Mouse (Mus musculus) megakaryocyte, embryonic 14.5 days (primary cell): Measurements from ENCODE around the gene Zfp36l2. TPM values are rescaled to one million over a fixed set of nuclear protein-coding genes. Genes with fewer than 3 reads are reported as not detected.
"Not testable (repeated sequence)": the region's sequence is repeated elsewhere in the genome, so short reads cannot be mapped to it uniquely, and the experiment has no call there.

Source experiments
- H3K27me3 ChIP-seq: replicated peaks from 2 replicates; pipeline ENCODE3; 2012; ENCODE audit warnings: inconsistent platforms
- H3K36me3 ChIP-seq: replicated peaks from 2 replicates; pipeline ENCODE3; 2012; ENCODE audit warnings: low read length, inconsistent platforms, mixed read lengths
- H3K4me1 ChIP-seq: 2 replicates; pipeline ENCODE4 v1.6.1; 2012; ENCODE audit warnings: inconsistent platforms
- H3K4me3 ChIP-seq: replicated peaks from 2 replicates; pipeline ENCODE3; 2012; ENCODE audit warnings: moderate library complexity, mild to moderate bottlenecking, inconsistent platforms
- H3K9me3 ChIP-seq: 2 replicates; pipeline ENCODE4 v1.6.1; 2012; ENCODE audit warnings: inconsistent platforms
- FLI1 ChIP-seq: IDR thresholded peaks from 2 replicates; pipeline ENCODE4 v1.6.1; 2012; ENCODE audit warnings: low read length, inconsistent platforms, mixed read lengths
- GATA1 ChIP-seq: IDR thresholded peaks from 3 replicates; pipeline ENCODE4 v1.6.1; 2012; ENCODE audit warnings: mixed read lengths, low read length, inconsistent platforms, borderline replicate concordance
- polyA plus RNA-seq: library from polyadenylated mRNA; stranded (reverse); fragments of >175 nt; gene quantifications from 2 replicates; pipeline ENCODE4 v1.2.3, GENCODE M21; 2012; ENCODE audit warnings: low replicate concordance; ENCODE audit not compliant: insufficient read depth

Zfp36l2 gene
- polyA plus RNA-seq, 1 experiment = 174 TPM

DNA sequence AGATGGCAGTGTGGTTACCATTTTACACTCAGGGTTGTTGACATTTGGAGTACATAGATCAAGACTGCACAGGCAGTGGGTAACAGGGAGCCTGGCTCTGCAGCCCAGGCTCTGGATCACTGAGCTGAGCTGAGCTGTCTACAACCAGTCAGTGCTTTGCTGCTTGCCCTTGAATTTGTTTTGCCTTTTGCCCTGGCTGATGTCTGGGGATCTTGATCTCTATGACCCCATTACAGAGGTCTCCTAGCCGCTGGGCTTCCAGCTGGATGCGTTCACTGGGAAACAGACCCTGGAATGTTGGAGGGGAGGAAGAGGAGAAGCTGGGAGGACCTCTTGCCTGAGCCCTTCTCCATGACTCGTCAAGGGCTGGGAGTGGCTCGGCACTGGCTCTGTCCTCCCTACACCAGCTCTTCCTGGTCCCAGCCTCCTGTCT is 10.2 kb upstream of the Zfp36l2 start:
- Histone ChIP-seq H3K9me3 (no peaks in the 10 kb centered on the region), H3K4me3 (peak overlapping the region; percentile 35), H3K36me3 (peaks cover 67% of the 10 kb centered on the region), H3K4me1 (peaks cover 49% of the 10 kb centered on the region), H3K27me3 (no peaks in the 10 kb centered on the region)
- no peak for TF ChIP-seq GATA1
- TF ChIP-seq FLI1 = no peak

DNA sequence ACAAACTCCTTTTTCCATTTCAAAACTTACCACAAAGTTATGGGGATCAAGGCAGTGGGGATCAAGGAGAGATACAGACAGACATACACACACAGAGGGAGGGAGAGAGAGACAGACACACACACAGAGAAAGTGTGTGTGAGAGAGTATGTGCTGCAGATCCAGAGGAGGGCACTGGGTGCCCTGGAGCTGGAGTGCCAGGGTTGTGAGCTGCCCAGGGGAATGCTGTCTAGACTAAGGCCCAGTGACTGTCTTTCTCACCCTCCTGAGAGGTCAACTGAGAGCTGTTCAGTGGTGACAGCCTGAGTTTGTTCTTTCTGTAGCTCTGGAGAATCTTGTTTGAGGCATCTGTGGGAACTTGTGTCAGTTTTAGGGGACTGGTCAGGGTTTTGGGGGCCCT is 8.6 kb upstream of the Zfp36l2 start:
- Histone ChIP-seq H3K9me3 (no peaks in the 10 kb centered on the region), H3K36me3 (peaks cover 82% of the 10 kb centered on the region), H3K4me1 (peaks cover 54% of the 10 kb centered on the region), H3K27me3 (no peaks in the 10 kb centered on the region), H3K4me3 (no peak overlapping the region)
- no peak for TF ChIP-seq GATA1
- TF ChIP-seq FLI1 = no peak

DNA sequence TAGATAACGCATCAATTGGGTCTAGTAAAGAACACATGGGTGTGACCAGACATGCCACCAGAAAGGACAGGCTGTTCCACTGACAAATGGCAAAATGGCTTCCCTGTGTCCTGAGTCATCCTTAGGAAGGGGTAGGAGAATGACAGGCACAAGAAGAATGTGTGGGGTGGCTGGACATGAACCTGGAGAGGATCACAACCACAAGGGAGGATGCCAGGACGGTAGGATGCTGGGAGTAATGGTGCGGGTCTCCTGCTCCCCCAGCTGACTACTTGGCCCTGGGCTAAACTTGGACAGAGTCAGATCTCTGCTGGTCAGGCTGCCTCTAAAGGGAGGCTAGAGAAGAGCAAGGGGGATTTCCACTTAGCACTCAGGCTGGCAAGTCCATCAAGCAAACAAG is 8.1 kb upstream of the Zfp36l2 start:
- peaks cover 59% of the 10 kb centered on the region for H3K4me1 ChIP-seq
- peak overlapping the region; percentile 4 for H3K4me3 ChIP-seq
- no peak for TF ChIP-seq FLI1
- peaks cover 82% of the 10 kb centered on the region for H3K36me3 ChIP-seq
- no peaks in the 10 kb centered on the region for H3K27me3 ChIP-seq
- no peaks in the 10 kb centered on the region for H3K9me3 ChIP-seq

DNA sequence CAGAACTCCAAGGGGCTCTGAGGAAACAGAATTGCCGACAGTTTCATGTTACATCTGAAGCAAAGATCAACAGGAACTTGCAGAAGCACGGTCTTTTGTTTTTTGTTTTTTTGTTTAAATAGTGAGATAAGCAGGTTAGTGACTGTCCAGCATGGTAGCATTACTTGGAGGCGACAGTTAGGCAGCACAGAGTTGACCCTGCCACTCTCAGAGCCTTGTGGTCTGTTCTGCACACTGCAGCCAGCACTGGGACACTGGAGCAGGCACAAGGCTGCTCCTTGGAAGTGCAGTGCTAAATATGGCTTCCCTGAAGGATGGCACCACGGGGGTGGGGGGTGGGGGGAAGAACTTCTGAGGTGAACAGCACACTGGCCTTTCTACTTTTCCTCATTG is 7.3 kb upstream of the Zfp36l2 start:
- Histone ChIP-seq H3K4me3 (peak overlapping the region; percentile 33), H3K4me1 (peaks cover 63% of the 10 kb centered on the region), H3K36me3 (peaks cover 82% of the 10 kb centered on the region), H3K9me3 (no peaks in the 10 kb centered on the region), H3K27me3 (no peaks in the 10 kb centered on the region)
- no peak for TF ChIP-seq GATA1
- TF ChIP-seq FLI1 = no peak

DNA sequence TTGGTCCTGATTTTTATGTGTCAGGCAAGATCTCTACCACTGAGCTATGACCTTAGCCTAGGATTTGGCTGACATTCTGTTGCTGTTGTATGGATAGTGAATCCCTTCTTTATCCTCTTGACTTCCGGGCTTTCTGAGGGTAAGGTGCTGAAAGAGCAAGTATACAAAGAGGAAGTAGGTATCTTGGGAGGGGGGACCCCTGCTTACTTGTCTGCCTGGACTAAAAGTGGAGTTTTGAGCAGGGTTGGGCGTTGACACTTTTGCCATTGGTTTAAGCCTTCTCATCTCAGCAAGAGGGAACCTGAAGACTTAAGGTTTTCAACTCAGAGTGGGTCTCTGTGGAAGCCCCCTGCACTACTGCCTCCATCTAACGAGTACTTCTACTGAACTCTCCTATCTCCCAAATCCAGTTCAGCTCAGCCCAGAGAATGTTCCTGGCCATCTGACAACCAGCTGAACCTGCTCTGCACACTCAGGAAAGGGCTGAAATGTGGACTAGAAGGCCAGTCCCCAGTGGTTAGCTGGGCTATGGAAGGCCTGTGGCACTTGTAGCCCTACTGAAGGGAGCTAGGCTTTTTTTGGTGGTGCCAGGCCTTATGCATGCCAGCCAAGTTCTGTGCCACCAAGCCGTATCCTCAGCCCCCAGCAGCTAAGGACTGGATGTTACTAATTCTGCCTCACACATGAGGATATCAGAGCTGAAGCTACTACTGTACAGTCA is 6.7 kb upstream of the Zfp36l2 start:
- H3K4me3 ChIP-seq = no peak overlapping the region
- H3K9me3 ChIP-seq = no peaks in the 10 kb centered on the region
- peaks cover 68% of the 10 kb centered on the region for H3K4me1 ChIP-seq
- H3K27me3 ChIP-seq = no peaks in the 10 kb centered on the region
- peaks cover 80% of the 10 kb centered on the region for H3K36me3 ChIP-seq
- TF ChIP-seq GATA1 (no peak), FLI1 (no peak)

DNA sequence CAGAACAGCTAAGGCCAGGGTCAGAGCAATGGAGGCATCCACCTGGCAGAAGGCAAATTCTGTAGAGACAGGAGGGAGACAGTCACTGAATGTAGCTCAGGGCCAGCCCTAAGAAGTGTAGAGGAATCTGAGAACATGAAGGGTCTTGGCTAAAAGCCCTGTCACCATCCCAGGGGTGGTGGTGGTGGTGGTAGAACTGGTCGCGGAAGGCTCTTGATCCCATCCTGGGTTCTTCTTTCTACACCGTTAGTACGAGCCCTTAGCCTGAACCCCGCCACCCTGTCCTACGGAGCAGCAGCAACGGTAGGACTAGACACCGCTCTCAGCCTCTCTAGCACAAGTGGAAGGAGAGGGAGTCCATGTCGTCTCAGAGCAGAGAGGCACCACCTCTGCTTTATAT is 5.7 kb upstream of the Zfp36l2 start:
- TF ChIP-seq GATA1 = no peak
- TF ChIP-seq FLI1 = no peak
- peaks cover 80% of the 10 kb centered on the region for H3K36me3 ChIP-seq
- no peaks in the 10 kb centered on the region for H3K27me3 ChIP-seq
- peaks cover 77% of the 10 kb centered on the region for H3K4me1 ChIP-seq
- no peaks in the 10 kb centered on the region for H3K9me3 ChIP-seq
- H3K4me3 ChIP-seq = no peak overlapping the region

DNA sequence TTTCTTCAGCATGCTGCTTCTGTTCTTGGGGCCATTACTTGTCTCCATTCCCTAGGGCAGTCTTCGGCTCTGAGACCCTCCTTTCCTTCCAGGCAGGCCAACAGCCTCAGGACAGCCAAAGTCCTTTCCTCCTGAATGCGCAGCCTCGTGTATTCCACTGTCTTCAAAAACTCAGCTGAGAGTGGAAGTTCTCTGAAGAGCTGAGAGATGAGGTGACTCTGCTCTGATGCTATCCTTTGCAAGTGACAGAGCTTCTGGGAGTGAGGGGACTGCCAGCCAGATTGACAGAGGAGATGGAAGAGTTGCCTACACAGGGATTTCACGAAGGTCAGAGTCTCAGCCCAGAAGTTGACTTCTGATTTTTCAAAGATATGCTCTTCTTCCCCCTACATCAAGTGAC is 4.2 kb upstream of the Zfp36l2 start:
- H3K9me3 ChIP-seq = no peaks in the 10 kb centered on the region
- H3K36me3 ChIP-seq = peaks cover 74% of the 10 kb centered on the region
- no peak overlapping the region for H3K4me3 ChIP-seq
- H3K27me3 ChIP-seq = no peaks in the 10 kb centered on the region
- TF ChIP-seq GATA1 (no peak), FLI1 (no peak)
- H3K4me1 ChIP-seq = peaks cover 70% of the 10 kb centered on the region

DNA sequence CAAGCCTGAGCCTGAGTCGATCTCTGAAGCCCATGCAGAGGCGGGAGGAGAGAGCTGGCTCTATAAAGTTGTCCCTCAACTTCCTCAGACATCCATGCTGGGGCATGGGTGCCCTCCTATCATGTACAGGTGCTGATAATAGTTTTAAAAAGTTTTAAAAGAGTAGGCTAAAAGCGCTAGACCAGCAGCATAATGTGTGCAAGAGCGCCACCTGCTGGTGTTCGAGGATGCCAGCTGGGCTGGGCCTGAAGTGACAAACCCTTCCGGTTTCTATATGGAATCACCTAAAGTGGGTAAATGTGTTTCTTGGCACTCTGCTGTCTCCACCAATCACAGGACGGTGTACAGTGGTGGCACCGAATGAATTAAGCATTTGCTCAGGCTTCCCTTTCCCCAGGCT is 3.1 kb upstream of the Zfp36l2 start:
- TF ChIP-seq GATA1 (no peak), FLI1 (no peak)
- Histone ChIP-seq H3K4me1 (peaks cover 60% of the 10 kb centered on the region), H3K27me3 (no peaks in the 10 kb centered on the region), H3K36me3 (peaks cover 74% of the 10 kb centered on the region), H3K4me3 (peak overlapping the region; percentile 74), H3K9me3 (no peaks in the 10 kb centered on the region)

DNA sequence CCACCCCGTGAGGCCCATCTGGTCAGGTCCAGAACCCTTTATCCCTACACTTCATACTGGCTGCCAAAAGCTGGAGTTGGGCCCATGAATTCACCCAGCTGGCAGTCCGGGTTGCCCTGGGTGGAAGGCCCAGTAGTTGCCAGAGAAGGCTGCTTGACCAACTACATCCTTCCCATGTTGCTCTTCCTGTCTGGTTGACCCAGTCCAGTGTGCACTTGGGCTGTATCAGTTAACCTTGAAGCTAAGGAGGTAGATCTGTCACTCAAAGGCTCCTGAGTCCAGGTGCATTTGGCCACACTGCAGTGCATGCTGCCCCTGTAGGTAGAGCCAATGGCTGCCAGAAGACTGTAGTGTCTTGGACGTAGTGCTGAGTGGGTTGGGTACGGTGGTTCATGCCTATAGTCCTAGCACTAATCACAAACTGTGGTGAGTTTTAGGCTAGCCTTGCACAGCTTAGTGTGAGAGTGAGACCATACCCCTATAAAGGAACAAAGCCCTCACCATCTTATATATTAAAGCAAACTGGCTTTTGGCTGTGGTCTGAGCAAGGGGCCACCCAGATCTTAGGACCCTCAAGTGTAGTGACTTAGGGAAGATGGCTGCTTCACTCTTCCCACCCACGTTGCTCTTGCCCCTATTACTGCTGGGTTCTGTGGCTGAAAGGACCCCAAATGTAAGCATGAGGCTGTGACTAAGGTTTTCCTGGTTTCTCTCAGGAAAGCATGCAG is 1.5 kb upstream of the Zfp36l2 start:
- peaks cover 74% of the 10 kb centered on the region for H3K36me3 ChIP-seq
- H3K4me1 ChIP-seq = peaks cover 44% of the 10 kb centered on the region
- H3K4me3 ChIP-seq = peak overlapping the region; percentile 97
- TF ChIP-seq GATA1 (no peak), FLI1 (no peak)
- H3K9me3 ChIP-seq = no peaks in the 10 kb centered on the region
- H3K27me3 ChIP-seq = no peaks in the 10 kb centered on the region

DNA sequence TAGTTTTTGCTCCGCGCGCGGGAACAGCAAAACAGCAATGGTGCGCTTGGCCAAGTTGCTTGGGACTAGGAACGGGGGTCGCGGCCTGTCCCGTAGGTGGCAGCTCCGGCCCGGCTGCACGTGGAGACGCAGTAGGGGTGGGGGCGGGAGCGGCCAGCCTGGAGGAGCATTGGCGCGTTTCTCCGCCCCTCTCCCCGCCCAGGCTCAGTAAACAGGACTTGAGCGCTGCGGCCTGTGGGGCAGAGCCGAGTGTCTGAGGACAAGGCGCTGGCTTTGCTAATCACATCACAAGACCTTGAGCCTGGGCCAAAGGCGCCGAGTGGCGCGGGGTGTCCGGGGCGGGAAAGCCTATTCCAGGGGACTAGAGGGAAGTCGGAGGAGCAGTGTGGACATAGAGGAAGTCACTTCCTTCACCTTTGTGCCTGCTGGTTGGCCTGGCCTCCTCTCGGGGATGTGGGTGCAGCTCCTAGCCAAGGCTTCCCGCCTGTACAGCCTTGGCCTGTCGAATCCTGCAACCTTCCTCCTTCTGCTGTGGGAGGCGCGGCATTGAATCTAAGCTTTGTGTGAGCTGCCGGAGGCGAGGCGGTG is 721 bp upstream of the Zfp36l2 start:
- Histone ChIP-seq H3K27me3 (no peaks in the 10 kb centered on the region), H3K4me3 (peak overlapping the region; percentile 97), H3K36me3 (peaks cover 67% of the 10 kb centered on the region), H3K4me1 (peaks cover 40% of the 10 kb centered on the region), H3K9me3 (no peaks in the 10 kb centered on the region)
- TF ChIP-seq FLI1 (no peak), GATA1 (no peak)

DNA sequence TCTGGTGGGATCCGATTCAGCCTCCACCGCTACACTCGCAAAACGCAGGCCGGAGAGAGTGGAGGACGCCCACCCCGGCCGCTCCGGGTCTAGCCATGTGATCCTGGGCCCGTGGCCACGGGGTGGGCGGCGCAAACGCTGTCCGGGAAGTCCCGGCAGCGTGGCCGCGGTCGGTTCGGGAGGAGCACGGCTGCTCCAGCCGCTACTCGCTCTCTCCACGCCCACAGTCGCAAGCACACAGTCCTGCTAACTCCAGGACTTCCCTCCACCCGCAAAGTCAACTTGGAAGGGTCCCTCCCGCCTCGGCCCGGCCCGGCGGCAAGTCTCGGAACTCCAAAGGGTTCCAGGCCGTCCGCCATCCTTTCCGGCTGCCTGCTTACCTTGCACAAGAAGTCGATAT is 483 bp downstream of the Zfp36l2 start:
- not testable (repeated sequence) for H3K27me3 ChIP-seq, H3K9me3 ChIP-seq
- peak overlapping the region; percentile 99 for H3K4me3 ChIP-seq
- peaks cover 56% of the 10 kb centered on the region for H3K36me3 ChIP-seq
- H3K4me1 ChIP-seq = peaks cover 52% of the 10 kb centered on the region
